Mouse (Mus musculus) heart, embryonic 11.5 days (tissue): ENCODE measurements around the gene Tnik. TPM values are rescaled to one million over a fixed set of nuclear protein-coding genes. Genes with fewer than 3 reads are reported as not detected.
A peak's percentile ranks its signal among the peaks of the same experiment; 100 is the strongest.

ENCODE experiments used
- ATAC-seq: fragments of 200-750 bp; cut with Nextera tagmentation; replicated peaks from 2 replicates; pipeline ENCODE4 v1.8.0; 2017; ENCODE audit warnings: moderate library complexity; ENCODE audit not compliant: insufficient number of reproducible peaks, low FRiP score, low TSS enrichment
- H3K27ac ChIP-seq: fragments of 300-500 bp; sonication (generic); 2 replicates; pipeline ENCODE4 v1.5.1; 2014; ENCODE audit warnings: mild to moderate bottlenecking, low read depth, low read length
- H3K27me3 ChIP-seq: fragments of 300-500 bp; sonication (generic); 2 replicates; pipeline ENCODE4 v1.6.1; 2014; ENCODE audit warnings: mild to moderate bottlenecking, low read length, mixed read lengths; ENCODE audit not compliant: control insufficient read depth, insufficient read depth
- H3K36me3 ChIP-seq: fragments of 300-500 bp; sonication (generic); 2 replicates; pipeline ENCODE4 v1.6.1; 2014; ENCODE audit warnings: mild to moderate bottlenecking, low read length, moderate library complexity, mixed read lengths; ENCODE audit not compliant: control insufficient read depth, insufficient read depth
- H3K4me1 ChIP-seq: fragments of 300-500 bp; sonication (generic); 2 replicates; pipeline ENCODE4 v1.6.1; 2014; ENCODE audit warnings: low read length; ENCODE audit not compliant: control insufficient read depth, insufficient read depth
- H3K4me2 ChIP-seq: fragments of 300-500 bp; sonication (generic); 2 replicates; pipeline ENCODE4 v1.6.1; 2014; ENCODE audit warnings: mild to moderate bottlenecking, moderate library complexity
- H3K4me3 ChIP-seq: fragments of 300-500 bp; sonication (generic); 2 replicates; pipeline ENCODE4 v1.5.1; 2014; ENCODE audit warnings: low read depth, low read length
- H3K9ac ChIP-seq: fragments of 300-500 bp; sonication (generic); 2 replicates; pipeline ENCODE4 v1.6.1; 2014; ENCODE audit warnings: mild to moderate bottlenecking, low read depth, low read length, moderate library complexity
- H3K9me3 ChIP-seq: fragments of 300-500 bp; sonication (generic); replicated peaks from 2 replicates; pipeline ENCODE4 v1.6.1; 2016; ENCODE audit warnings: low read length; ENCODE audit not compliant: control insufficient read depth
- WGBS: fragments of 180-500 bp; shearing (Covaris S2); extraction: QIAGEN DNeasy Blood & Tissue Kit; methylation state at CpG from one replicate; pipeline ENCODE4 v1.1.7; 2014; ENCODE audit not compliant: insufficient replicate concordance; 5-methylcytosine and 5-hydroxymethylcytosine counted together
- polyA plus RNA-seq: library from polyadenylated mRNA; unstranded; fragments of >200 nt; fragmentation: Nextera tagmentation; extraction: Ambion mirVana; gene quantifications from 2 replicates; pipeline ENCODE4 v1.2.1, GENCODE M21; 2014

Tnik gene
- polyA plus RNA-seq, 1 experiment from 2014 or later = 7.6 TPM

DNA sequence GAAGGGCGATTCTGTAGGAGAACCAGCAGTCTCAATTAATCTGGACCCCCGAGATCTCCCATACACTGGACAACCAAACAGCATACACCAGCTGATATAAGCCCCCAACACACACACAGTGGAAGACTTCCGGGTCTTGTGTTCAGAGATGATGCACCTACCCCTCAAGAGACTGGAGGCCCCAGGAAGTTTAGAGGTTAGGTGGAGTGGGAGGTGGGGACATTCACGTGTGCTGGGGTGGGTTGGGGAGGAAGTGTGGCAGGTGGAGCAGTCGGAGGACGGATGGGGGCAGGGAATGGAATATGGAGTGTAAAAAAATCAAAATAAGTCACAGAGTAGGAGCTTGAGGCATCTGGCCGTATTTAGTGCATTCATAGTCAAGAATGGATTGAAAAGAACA is 7.3 kb upstream of the Tnik start:
- WGBS = 74% methylated on average over 7 of the region's 7 CpGs
- no peak for ATAC-seq
- H3K9ac ChIP-seq = no peak overlapping the region

DNA sequence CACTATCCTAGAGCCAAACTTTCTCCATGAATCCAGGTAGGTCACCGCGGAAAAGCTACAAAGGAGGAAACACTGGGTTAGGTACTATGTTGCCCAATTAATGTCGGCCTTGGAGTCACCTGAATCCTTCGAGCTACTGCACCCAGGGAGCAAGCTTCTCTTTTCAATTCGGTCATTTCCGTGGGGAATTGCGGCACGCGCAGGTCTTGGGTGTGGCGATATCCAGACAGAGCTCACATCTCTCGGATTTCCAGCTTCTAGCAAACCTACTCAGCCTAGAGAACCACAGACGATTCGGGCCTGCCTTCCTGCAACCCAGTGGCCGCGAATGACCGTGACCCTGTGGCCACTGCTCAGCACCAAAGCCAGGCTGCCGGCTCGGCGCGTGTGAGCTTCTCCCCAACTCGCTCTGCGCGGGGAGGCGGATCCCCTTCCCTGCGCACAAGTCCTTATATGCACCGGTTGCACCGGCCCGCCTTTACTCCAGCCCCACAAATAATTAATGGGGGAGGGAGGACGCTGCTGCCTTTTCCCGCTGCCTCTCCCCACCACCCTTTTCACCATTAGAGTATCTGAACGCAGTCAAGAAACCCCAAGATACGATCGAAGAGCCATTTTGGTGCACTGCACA is 528 bp upstream of the Tnik start:
- peak overlapping the region; percentile 64 for H3K27ac ChIP-seq
- no peaks in the 10 kb centered on the region for H3K27me3 ChIP-seq
- peak overlapping the region; percentile 75 for H3K9ac ChIP-seq
- peak overlapping the region; percentile 69 for H3K4me3 ChIP-seq
- no peaks in the 10 kb centered on the region for H3K9me3 ChIP-seq
- peaks cover 5% of the 10 kb centered on the region; the same call in 1 of the 2 replicates for H3K4me1 ChIP-seq
- WGBS = under 1% methylated on average over 33 of the region's 33 CpGs
- no peaks in the 10 kb centered on the region for H3K36me3 ChIP-seq
- peak overlapping the region; percentile 89 for H3K4me2 ChIP-seq
- peak; percentile 75 for ATAC-seq

More for the DNA sequence above, 7.3 kb upstream of the Tnik start:
- no peaks in the 10 kb centered on the region for H3K36me3 ChIP-seq
- H3K27me3 ChIP-seq = no peaks in the 10 kb centered on the region
- H3K4me1 ChIP-seq = no peaks in the 10 kb centered on the region
- H3K4me3 ChIP-seq = no peak overlapping the region
- H3K27ac ChIP-seq = no peak overlapping the region
- H3K9me3 ChIP-seq = no peaks in the 10 kb centered on the region
- no peak overlapping the region for H3K4me2 ChIP-seq

DNA sequence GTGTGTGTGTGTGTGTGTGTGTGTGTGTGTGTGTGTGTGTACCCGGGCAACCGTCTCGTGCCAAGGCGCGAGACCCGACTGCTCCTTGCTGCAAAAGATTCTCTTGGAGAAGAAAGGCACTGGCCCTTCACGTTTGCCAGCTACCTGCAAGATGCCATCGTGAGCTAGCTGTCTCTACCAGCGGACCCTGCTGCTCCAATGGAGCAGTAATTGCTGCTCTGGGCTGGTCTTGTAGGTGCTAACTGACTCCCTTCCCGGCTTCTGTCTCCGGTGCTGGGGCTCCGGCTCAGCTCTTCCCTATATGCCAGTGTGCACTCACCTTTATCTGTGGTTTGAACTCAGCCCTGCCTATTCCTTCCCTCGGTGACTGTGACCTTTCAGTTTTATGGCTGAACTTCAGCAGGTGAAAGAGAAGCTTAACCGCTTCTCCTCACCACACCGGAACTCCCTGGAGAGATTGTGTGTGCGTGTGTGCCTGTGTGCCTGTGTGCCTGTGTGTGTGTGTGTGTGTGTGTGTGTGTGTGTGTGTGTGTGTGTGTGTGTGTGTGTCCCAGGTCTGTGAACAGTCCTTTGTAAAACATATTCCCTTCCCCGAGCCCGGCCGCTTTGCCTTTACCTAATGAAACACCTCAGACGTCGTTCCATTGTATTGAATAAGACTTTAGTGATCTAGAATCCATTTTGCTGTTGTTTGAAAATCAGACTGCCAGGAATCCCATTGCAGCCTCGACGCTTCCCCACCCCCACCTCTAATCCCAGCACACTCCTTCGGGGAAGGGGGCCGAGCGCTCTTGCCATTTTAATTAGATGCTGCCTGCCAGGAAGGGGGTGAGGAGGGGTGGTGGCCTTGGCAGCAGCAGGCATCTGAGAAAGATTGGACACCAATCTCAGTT is 1.2 kb downstream of the Tnik start:
- H3K36me3 ChIP-seq = no peaks in the 10 kb centered on the region
- peaks cover 5% of the 10 kb centered on the region; the same call in 1 of the 2 replicates for H3K4me1 ChIP-seq
- H3K4me2 ChIP-seq = peak overlapping the region; percentile 89
- ATAC-seq = no peak
- no peaks in the 10 kb centered on the region for H3K27me3 ChIP-seq
- peak overlapping the region; percentile 69 for H3K4me3 ChIP-seq
- no peaks in the 10 kb centered on the region for H3K9me3 ChIP-seq
- H3K9ac ChIP-seq = peak overlapping the region; percentile 75
- no peak overlapping the region for H3K27ac ChIP-seq
- WGBS = 2% methylated on average over 26 of the region's 26 CpGs

DNA sequence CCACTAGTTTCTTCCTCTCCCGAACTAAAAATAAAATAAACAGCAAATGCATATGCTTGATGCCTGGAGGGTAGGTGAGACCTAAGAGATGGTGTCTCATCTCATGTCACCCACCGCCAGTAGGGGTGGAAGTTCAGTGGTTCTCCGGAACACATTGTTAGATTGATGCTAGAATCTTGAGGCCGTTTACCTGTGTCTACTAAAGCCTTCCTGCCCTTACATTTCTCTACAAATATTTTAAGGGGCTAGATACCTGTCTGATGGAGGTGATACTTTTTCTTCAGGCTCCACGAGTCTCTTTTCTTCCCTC is 1.8 kb downstream of the Tnik start:
- H3K27ac ChIP-seq = no peak overlapping the region

DNA sequence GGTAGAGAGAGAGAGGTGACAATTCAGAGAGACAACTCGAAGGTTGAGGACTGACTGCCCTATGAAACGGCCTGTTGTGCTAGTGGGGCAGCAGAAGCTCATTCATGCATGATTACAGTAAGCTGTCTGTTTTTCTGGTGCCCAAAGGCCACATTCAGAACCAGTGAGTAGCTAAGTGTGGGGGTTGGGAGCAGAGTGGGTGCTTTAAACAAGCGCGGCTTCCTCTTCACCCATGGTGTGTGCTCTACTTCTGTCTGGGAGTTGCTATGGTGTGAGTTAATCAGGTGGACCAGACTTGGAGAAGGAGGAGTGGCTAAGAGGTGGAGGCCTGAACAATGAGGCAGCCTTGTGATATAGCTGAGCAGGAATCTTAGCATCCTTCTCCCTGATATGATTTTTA is 2.2 kb downstream of the Tnik start:
- H3K27ac ChIP-seq = no peak overlapping the region
- no peak overlapping the region for H3K9ac ChIP-seq
- no peak for ATAC-seq
- H3K9me3 ChIP-seq = no peaks in the 10 kb centered on the region
- H3K36me3 ChIP-seq = no peaks in the 10 kb centered on the region
- H3K4me2 ChIP-seq = peak overlapping the region; percentile 89
- 46% methylated on average over 4 of the region's 4 CpGs for WGBS
- H3K4me3 ChIP-seq = peak overlapping the region; percentile 69; the same call in 1 of the 2 replicates
- H3K4me1 ChIP-seq = peaks cover 5% of the 10 kb centered on the region; the same call in 1 of the 2 replicates
- H3K27me3 ChIP-seq = no peaks in the 10 kb centered on the region

More for the DNA sequence above, 1.8 kb downstream of the Tnik start:
- H3K36me3 ChIP-seq = no peaks in the 10 kb centered on the region
- no peaks in the 10 kb centered on the region for H3K9me3 ChIP-seq
- H3K27me3 ChIP-seq = no peaks in the 10 kb centered on the region
- H3K4me2 ChIP-seq = peak overlapping the region; percentile 89
- H3K4me1 ChIP-seq = peaks cover 5% of the 10 kb centered on the region; the same call in 1 of the 2 replicates
- peak overlapping the region; percentile 69 for H3K4me3 ChIP-seq
- H3K9ac ChIP-seq = no peak overlapping the region
- WGBS = 25% methylated on average over 5 of the region's 5 CpGs
- ATAC-seq = no peak

DNA sequence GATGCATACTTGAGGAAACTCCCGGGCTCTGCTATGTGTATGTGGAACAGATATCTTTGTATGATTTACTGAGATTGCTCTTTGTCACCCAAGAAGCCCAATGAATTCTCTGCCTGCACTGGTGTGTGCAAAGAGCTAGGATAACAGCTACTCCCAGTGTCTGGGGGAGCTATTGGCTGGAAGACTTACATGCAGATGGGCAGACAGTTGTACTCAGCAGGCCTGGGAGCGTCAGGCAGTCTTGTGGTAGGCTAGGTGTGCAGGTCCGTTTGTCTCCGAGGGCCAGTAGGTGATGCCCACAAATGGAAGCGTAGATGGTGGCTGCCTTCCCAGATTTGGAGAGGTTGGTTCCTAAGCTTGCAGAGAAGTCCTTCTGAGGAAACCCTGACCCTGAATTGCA is 2.6 kb downstream of the Tnik start:
- no peaks in the 10 kb centered on the region for H3K9me3 ChIP-seq
- no peak for ATAC-seq
- H3K9ac ChIP-seq = no peak overlapping the region
- WGBS = 82% methylated on average over 5 of the region's 5 CpGs
- peak overlapping the region; percentile 89; the same call in 1 of the 2 replicates for H3K4me2 ChIP-seq
- H3K4me1 ChIP-seq = peaks cover 5% of the 10 kb centered on the region; the same call in 1 of the 2 replicates
- H3K4me3 ChIP-seq = no peak overlapping the region
- no peaks in the 10 kb centered on the region for H3K36me3 ChIP-seq
- no peak overlapping the region for H3K27ac ChIP-seq
- no peaks in the 10 kb centered on the region for H3K27me3 ChIP-seq

DNA sequence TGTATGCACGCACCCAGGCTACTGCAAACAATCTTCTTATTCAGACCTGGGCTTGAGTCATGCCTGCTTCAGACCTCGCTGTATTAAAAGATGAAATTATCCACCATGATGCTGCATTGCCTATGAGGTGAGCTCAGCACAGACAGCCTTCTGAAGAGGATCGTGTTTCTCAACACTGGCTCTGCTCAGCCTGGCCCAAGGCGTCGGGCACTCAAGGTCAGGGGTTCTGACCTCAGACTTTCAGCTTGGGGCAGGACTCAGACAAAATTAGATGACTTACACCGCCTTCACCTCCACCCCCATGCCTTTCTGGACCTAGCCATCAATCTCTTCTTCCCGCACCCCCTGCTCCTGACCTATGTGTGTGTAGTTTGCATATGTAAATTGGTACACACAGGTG is 4.2 kb downstream of the Tnik start:
- no peak overlapping the region for H3K4me2 ChIP-seq
- H3K27me3 ChIP-seq = no peaks in the 10 kb centered on the region
- peaks cover 5% of the 10 kb centered on the region; the same call in 1 of the 2 replicates for H3K4me1 ChIP-seq
- no peaks in the 10 kb centered on the region for H3K9me3 ChIP-seq
- no peak overlapping the region for H3K4me3 ChIP-seq
- WGBS = 65% methylated on average over 7 of the region's 7 CpGs
- no peak overlapping the region for H3K27ac ChIP-seq
- no peak for ATAC-seq
- no peak overlapping the region for H3K9ac ChIP-seq
- H3K36me3 ChIP-seq = no peaks in the 10 kb centered on the region

DNA sequence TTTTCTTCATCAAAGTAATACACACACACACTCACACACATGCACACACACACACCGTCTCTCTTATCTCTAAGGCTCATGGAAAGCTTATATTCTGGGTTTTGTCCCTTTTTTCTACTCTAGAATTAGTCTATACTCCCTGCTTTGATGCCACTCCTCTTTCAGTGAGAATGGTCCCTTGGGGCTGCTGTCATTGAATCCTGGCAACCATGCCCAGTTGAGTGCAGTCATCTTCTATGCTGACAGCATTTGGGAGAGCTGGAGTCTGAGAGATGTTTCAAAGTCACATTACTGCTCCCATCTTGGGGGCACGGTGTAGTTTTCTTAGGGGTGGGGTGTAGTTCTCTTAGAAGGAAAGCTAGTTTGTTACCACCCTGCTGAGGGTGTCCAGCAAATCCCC is 6.7 kb downstream of the Tnik start:
- 51% methylated on average over 2 of the region's 2 CpGs for WGBS
- H3K36me3 ChIP-seq = no peaks in the 10 kb centered on the region
- no peak overlapping the region for H3K4me2 ChIP-seq
- H3K9me3 ChIP-seq = no peaks in the 10 kb centered on the region
- peaks cover 5% of the 10 kb centered on the region; the same call in 1 of the 2 replicates for H3K4me1 ChIP-seq
- no peak overlapping the region for H3K4me3 ChIP-seq
- no peak overlapping the region for H3K9ac ChIP-seq
- no peaks in the 10 kb centered on the region for H3K27me3 ChIP-seq
- H3K27ac ChIP-seq = no peak overlapping the region
- no peak for ATAC-seq
